Mouse (Mus musculus) forebrain, embryonic 16.5 days (tissue): ENCODE measurements around the gene Smg9. TPM values are rescaled to one million over a fixed set of nuclear protein-coding genes. Genes with fewer than 3 reads are reported as not detected.
A peak's percentile ranks its signal among the peaks of the same experiment; 100 is the strongest.
"Not testable (repeated sequence)": the region's sequence is repeated elsewhere in the genome, so short reads cannot be mapped to it uniquely, and the experiment has no call there.

Experiments
- ATAC-seq: fragments of 200-750 bp; cut with Nextera tagmentation; 2 replicates; pipeline ENCODE4 v1.8.0; 2017; ENCODE audit warnings: mild to moderate bottlenecking, moderate library complexity
- H3K27ac ChIP-seq: fragments of 300-500 bp; sonication (generic); 2 replicates; pipeline ENCODE4 v1.5.1; 2014; ENCODE audit warnings: low read length, control low read depth
- H3K27me3 ChIP-seq: fragments of 300-500 bp; sonication (generic); replicated peaks from 2 replicates; pipeline ENCODE4 v1.6.1; 2014; ENCODE audit warnings: low read length; ENCODE audit not compliant: control insufficient read depth, insufficient read depth
- H3K36me3 ChIP-seq: fragments of 300-500 bp; sonication (generic); 2 replicates; pipeline ENCODE4 v1.6.1; 2014; ENCODE audit not compliant: control insufficient read depth, insufficient read depth
- H3K4me1 ChIP-seq: fragments of 300-500 bp; sonication (generic); replicated peaks from 2 replicates; pipeline ENCODE4 v1.6.1; 2014; ENCODE audit warnings: low read length; ENCODE audit not compliant: control insufficient read depth, insufficient read depth
- H3K4me2 ChIP-seq: fragments of 300-500 bp; sonication (generic); 2 replicates; pipeline ENCODE4 v1.6.1; 2014; ENCODE audit warnings: mild to moderate bottlenecking, low read length, control low read depth
- H3K4me3 ChIP-seq: fragments of 300-500 bp; sonication (generic); replicated peaks from 2 replicates; pipeline ENCODE4 v1.5.1; 2014; ENCODE audit warnings: mild to moderate bottlenecking, low read length, control low read depth
- H3K9ac ChIP-seq: fragments of 300-500 bp; sonication (generic); replicated peaks from 2 replicates; pipeline ENCODE4 v1.6.1; 2014; ENCODE audit warnings: low read depth, low read length, control low read depth
- H3K9me3 ChIP-seq: fragments of 300-500 bp; sonication (generic); 2 replicates; pipeline ENCODE4 v1.6.1; 2016; ENCODE audit warnings: low read length; ENCODE audit not compliant: control insufficient read depth
- WGBS: fragments of 180-500 bp; shearing (Covaris S2); extraction: QIAGEN DNeasy Blood & Tissue Kit; methylation state at CpG from one replicate; pipeline ENCODE4 v1.1.7; 2014; 5-methylcytosine and 5-hydroxymethylcytosine counted together
- polyA plus RNA-seq: library from polyadenylated mRNA; unstranded; fragments of >200 nt; fragmentation: Nextera tagmentation; extraction: Ambion mirVana; gene quantifications from 2 replicates; pipeline ENCODE4 v1.2.1, GENCODE M21; 2015

Smg9 gene
- polyA plus RNA-seq, 1 experiment from 2014 or later, result 35.2 TPM

DNA sequence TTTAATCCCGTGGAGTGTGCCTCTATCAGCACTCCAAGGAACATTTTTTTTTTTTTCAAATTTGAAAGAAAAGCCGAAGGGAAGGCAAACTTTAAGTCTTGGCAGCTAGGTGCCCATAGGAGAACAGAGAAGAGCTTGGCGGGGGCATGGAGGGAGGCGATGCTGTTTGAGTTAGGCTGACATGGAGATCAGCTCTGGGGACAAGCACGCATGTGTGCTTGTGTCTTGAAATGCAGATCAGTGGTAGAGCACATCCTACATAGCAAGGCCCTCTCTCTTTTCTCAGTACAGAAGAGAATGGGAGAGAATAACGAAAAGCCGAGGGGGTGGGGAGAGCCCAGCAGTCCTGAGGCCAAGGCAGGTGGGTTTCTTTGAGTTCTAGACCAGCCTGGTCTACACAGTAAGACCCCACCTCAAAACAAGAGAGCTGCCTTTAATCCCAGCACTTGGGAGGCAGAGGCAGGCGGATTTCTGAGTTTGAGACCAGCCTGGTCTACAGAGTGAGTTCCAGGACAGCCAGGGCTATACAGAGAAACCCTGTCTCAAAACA is 980 bp upstream of the Smg9 start:
- Histone ChIP-seq H3K4me3 (no peak overlapping the region), H3K36me3 (peaks cover 6% of the 10 kb centered on the region; the same call in 1 of the 2 replicates), H3K4me1 (peaks cover 6% of the 10 kb centered on the region; the same call in 1 of the 2 replicates), H3K4me2 (no peak overlapping the region), H3K27ac (no peak overlapping the region), H3K9ac (no peak overlapping the region), H3K9me3 (no peaks in the 10 kb centered on the region), H3K27me3 (no peaks in the 10 kb centered on the region)
- ATAC-seq, result no peak
- 92% methylated on average over 8 of the region's 8 CpGs for WGBS

DNA sequence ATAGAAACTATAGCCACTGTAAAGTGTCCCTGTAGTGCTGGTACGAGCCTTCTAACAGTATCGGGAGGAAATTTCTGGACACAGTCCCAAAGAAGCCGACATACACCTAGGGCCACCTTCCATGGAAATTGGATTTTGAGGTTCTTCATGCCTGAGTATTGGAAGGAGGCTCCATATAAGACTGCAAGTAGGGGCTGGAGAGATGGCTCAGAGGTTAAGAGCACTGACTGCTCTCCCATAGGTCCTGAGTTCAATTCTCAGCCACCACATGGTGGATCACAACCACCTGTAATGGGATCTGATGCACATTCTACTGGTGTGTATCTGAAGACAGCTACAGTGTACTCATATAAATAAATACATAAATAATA is 648 bp downstream of the Smg9 start:
- Histone ChIP-seq H3K27me3 (no peaks in the 10 kb centered on the region), H3K4me1 (peaks cover 6% of the 10 kb centered on the region; the same call in 1 of the 2 replicates), H3K4me2 (peak overlapping the region; percentile 48), H3K9ac (peak overlapping the region; percentile 50), H3K9me3 (no peaks in the 10 kb centered on the region), H3K4me3 (peak overlapping the region; percentile 46), H3K27ac (peak overlapping the region; percentile 92), H3K36me3 (peaks cover 9% of the 10 kb centered on the region; the same call in 1 of the 2 replicates)
- WGBS, result 10% methylated on average over 3 of the region's 3 CpGs
- peak; percentile 9 for ATAC-seq

GRCm38 (mm10) chr7:24400489-24400888 is 1.1 kb downstream of the Smg9 start:
- H3K4me3 ChIP-seq, result not testable (repeated sequence)
- 96% methylated on average over 4 of the region's 4 CpGs for WGBS

DNA sequence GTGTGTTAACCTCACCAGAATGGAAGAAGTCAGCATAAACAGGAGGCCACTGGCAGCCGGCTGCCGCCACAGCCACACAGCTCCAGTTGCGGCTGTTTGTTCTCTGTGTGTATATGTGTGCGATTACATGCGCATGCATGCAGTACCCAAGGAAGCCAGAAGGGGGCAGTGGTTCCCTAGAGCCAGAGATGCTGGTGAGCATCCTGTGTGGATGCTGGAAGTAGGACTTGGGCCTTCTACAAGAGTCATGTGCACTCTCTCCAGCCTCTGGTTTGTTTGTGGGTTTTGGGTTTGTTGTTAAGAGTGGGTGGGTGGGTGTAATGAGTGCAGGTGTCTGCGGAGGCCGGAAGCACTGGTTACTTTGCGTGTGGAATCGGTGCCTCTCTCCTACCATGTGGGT is 3.4 kb downstream of the Smg9 start:
- Histone ChIP-seq H3K36me3 (peaks cover 9% of the 10 kb centered on the region; the same call in 1 of the 2 replicates), H3K4me3 (no peak overlapping the region), H3K9me3 (no peaks in the 10 kb centered on the region), H3K27me3 (no peaks in the 10 kb centered on the region), H3K27ac (no peak overlapping the region), H3K4me2 (no peak overlapping the region), H3K4me1 (peaks cover 13% of the 10 kb centered on the region), H3K9ac (no peak overlapping the region)
- ATAC-seq, result no peak
- WGBS, result 98% methylated on average over 9 of the region's 9 CpGs

More at GRCm38 (mm10) chr7:24400489-24400888, 1.1 kb downstream of the Smg9 start:
- not testable (repeated sequence) for H3K27ac ChIP-seq, H3K27me3 ChIP-seq, H3K36me3 ChIP-seq, H3K9ac ChIP-seq, H3K4me2 ChIP-seq, H3K4me1 ChIP-seq, ATAC-seq, H3K9me3 ChIP-seq

- no peak overlapping the region for H3K4me2 ChIP-seq
- peaks cover 9% of the 10 kb centered on the region for H3K4me1 ChIP-seq
- H3K27me3 ChIP-seq, result no peaks in the 10 kb centered on the region
- no peak overlapping the region for H3K4me3 ChIP-seq
- H3K9ac ChIP-seq, result no peak overlapping the region
- ATAC-seq, result no peak; the same call in 1 of the 2 replicates
- WGBS, result 86% methylated on average over 9 of the region's 13 CpGs
- no peak overlapping the region for H3K27ac ChIP-seq
- no peaks in the 10 kb centered on the region for H3K9me3 ChIP-seq
- peaks cover 12% of the 10 kb centered on the region; the same call in 1 of the 2 replicates for H3K36me3 ChIP-seq
These were observed 6.2 kb downstream of the Smg9 start for GRCm38 (mm10) chr7:24405649-24406048.

- Histone ChIP-seq H3K9me3 (no peaks in the 10 kb centered on the region), H3K9ac (no peak overlapping the region), H3K4me2 (no peak overlapping the region), H3K4me1 (peaks cover 7% of the 10 kb centered on the region), H3K4me3 (no peak overlapping the region), H3K27ac (no peak overlapping the region), H3K27me3 (no peaks in the 10 kb centered on the region), H3K36me3 (peaks cover 12% of the 10 kb centered on the region; the same call in 1 of the 2 replicates)
- 42% methylated on average over 5 of the region's 5 CpGs for WGBS
- ATAC-seq, result peak; percentile 48
These were observed 7.3 kb downstream of the Smg9 start for GRCm38 (mm10) chr7:24406528-24407344.

DNA sequence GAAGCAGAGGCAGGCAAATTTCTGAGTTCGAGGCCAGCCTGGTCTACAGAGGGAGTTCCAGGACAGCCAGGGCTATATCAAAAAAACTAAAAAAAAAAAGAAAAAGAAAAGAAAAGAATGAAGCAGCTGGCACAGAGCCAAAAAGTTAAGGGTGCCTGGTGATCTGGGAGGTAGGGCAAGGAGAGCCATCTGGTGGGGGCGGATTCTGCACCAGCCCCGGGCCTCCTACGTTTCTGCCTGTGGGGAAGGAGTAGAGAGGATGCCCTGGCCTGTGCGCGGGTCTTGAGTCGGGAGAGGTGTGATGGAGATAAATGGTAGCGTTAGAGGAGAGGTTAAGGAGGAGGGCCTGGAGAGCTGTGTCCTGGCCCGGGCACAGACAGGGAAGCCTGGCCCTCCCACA is 8.8 kb downstream of the Smg9 start:
- Histone ChIP-seq H3K4me3 (no peak overlapping the region), H3K36me3 (peaks cover 6% of the 10 kb centered on the region; the same call in 1 of the 2 replicates), H3K4me1 (peaks cover 7% of the 10 kb centered on the region), H3K4me2 (no peak overlapping the region), H3K27ac (no peak overlapping the region), H3K27me3 (no peaks in the 10 kb centered on the region), H3K9ac (no peak overlapping the region), H3K9me3 (no peaks in the 10 kb centered on the region)
- no peak for ATAC-seq
- 88% methylated on average over 9 of the region's 9 CpGs for WGBS

GRCm38 (mm10) chr7:24410123-24410522 is 10.7 kb downstream of the Smg9 start:
- Histone ChIP-seq H3K27me3 (no peaks in the 10 kb centered on the region), H3K9ac (no peak overlapping the region), H3K9me3 (no peaks in the 10 kb centered on the region), H3K36me3 (peaks cover 4% of the 10 kb centered on the region; the same call in 1 of the 2 replicates), H3K27ac (no peak overlapping the region), H3K4me2 (no peak overlapping the region), H3K4me3 (no peak overlapping the region), H3K4me1 (peaks cover 7% of the 10 kb centered on the region)
- WGBS, result 83% methylated on average over 6 of the region's 6 CpGs
- ATAC-seq, result no peak

DNA sequence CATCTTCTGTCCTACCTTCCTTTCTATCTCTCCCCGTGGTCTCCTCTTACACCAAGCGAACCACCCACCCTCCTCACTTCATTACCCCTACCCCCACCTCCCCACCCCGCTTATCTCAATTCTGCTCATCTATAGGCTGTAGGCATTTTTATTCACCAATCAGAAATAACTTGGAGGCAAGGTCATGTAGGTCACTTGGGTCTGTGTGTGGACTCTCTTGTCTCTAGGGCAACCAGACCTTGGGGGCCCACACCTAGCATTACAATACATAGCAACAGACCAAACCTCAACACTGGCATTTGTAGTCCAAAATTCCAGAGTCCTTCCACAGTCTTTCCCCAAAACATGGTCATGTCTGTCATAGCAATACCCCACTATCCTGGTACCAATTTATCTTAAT is 11.4 kb downstream of the Smg9 start:
- Histone ChIP-seq H3K9me3 (no peaks in the 10 kb centered on the region), H3K27me3 (no peaks in the 10 kb centered on the region), H3K4me2 (no peak overlapping the region), H3K36me3 (peaks cover 4% of the 10 kb centered on the region; the same call in 1 of the 2 replicates), H3K27ac (no peak overlapping the region), H3K4me3 (no peak overlapping the region), H3K4me1 (peaks cover 7% of the 10 kb centered on the region), H3K9ac (no peak overlapping the region)
- ATAC-seq, result no peak
- 93% methylated on average over 3 of the region's 3 CpGs for WGBS
